Mouse (Mus musculus): ENCODE results near the gene Ccdc28a. TPM values are rescaled to one million over a fixed set of nuclear protein-coding genes. Genes with fewer than 3 reads are reported as not detected.

The Ccdc28a gene
- 8.9 and 10.0 TPM in 2 replicates for polyA plus RNA-seq (2014; fragmentation: Nextera tagmentation; extraction: Ambion mirVana)

GRCm38 (mm10) chr10:18234560-18235401 is at the start of gene Ccdc28a:
TSS of gene Ccdc28a (minus strand) at chr10:18234998.
- Histone ChIP-seq H3K36me3 (ENCODE audit: control insufficient read depth, insufficient read depth, low read length) (no peaks in the 10 kb centered on the region), H3K4me2 (peak within 1 kb of the TSS; percentile 89), H3K9ac (ENCODE audit: low read depth, low read length) (peak within 1 kb of the TSS; percentile 76), H3K4me3 (ENCODE audit: low read depth, low read length) (peak within 1 kb of the TSS; percentile 88), H3K9me3 (replicated peaks; ENCODE audit: control insufficient read depth, low read length) (no peaks in the 10 kb centered on the region), H3K27ac (ENCODE audit: low read depth, low read length) (no peak within 1 kb of the TSS; the same call in 1 of the 2 replicates), H3K4me1 (ENCODE audit: control insufficient read depth, insufficient read depth, low read length) (peaks cover 3% of the 10 kb centered on the region; the same call in 1 of the 2 replicates), H3K27me3 (ENCODE audit: control insufficient read depth, insufficient read depth, low read length) (no peaks in the 10 kb centered on the region)
- WGBS (ENCODE audit: insufficient replicate concordance): 2% methylated on average over 41 of the region's 41 CpGs
- peak; percentile 97 for ATAC-seq (replicated peaks; ENCODE audit: insufficient number of reproducible peaks, low FRiP score, low TSS enrichment)

GRCm38 (mm10) chr10:18283991-18284390 is 49.2 kb upstream of the Ccdc28a start:
- Histone ChIP-seq H3K4me2 (no peak overlapping the region), H3K9me3 (replicated peaks; ENCODE audit: control insufficient read depth, low read length) (no peaks in the 10 kb centered on the region), H3K36me3 (ENCODE audit: control insufficient read depth, insufficient read depth, low read length) (no peaks in the 10 kb centered on the region), H3K27me3 (ENCODE audit: control insufficient read depth, insufficient read depth, low read length) (no peaks in the 10 kb centered on the region), H3K4me3 (ENCODE audit: low read depth, low read length) (no peak overlapping the region), H3K9ac (ENCODE audit: low read depth, low read length) (no peak overlapping the region), H3K4me1 (ENCODE audit: control insufficient read depth, insufficient read depth, low read length) (no peaks in the 10 kb centered on the region), H3K27ac (ENCODE audit: low read depth, low read length) (no peak overlapping the region)
- no peak for ATAC-seq (replicated peaks; ENCODE audit: insufficient number of reproducible peaks, low FRiP score, low TSS enrichment)
- 71% methylated on average over 5 of the region's 5 CpGs for WGBS (ENCODE audit: insufficient replicate concordance)

GRCm38 (mm10) chr10:18276090-18276734 is 41.4 kb upstream of the Ccdc28a start:
- whole genome bisulfite sequencing (ENCODE audit: insufficient replicate concordance): 77% methylated on average over 4 of the region's 4 CpGs
- Histone ChIP-seq H3K4me1 (ENCODE audit: control insufficient read depth, insufficient read depth, low read length) (no peaks in the 10 kb centered on the region), H3K9me3 (replicated peaks; ENCODE audit: control insufficient read depth, low read length) (no peaks in the 10 kb centered on the region), H3K4me3 (ENCODE audit: low read depth, low read length) (no peak overlapping the region), H3K9ac (ENCODE audit: low read depth, low read length) (no peak overlapping the region), H3K4me2 (no peak overlapping the region), H3K27me3 (ENCODE audit: control insufficient read depth, insufficient read depth, low read length) (no peaks in the 10 kb centered on the region), H3K36me3 (ENCODE audit: control insufficient read depth, insufficient read depth, low read length) (no peaks in the 10 kb centered on the region), H3K27ac (ENCODE audit: low read depth, low read length) (no peak overlapping the region)
- no peak for ATAC-seq (replicated peaks; ENCODE audit: insufficient number of reproducible peaks, low FRiP score, low TSS enrichment)

GRCm38 (mm10) chr10:18251345-18251744 is 16.5 kb upstream of the Ccdc28a start:
- H3K9me3 ChIP-seq (replicated peaks; ENCODE audit: control insufficient read depth, low read length): no peaks in the 10 kb centered on the region
- no peak for ATAC-seq (replicated peaks; ENCODE audit: insufficient number of reproducible peaks, low FRiP score, low TSS enrichment)

GRCm38 (mm10) chr10:18243614-18244013 is 8.8 kb upstream of the Ccdc28a start:
- no peak overlapping the region for H3K4me2 ChIP-seq
- no peak for ATAC-seq (replicated peaks; ENCODE audit: insufficient number of reproducible peaks, low FRiP score, low TSS enrichment)
- no peak overlapping the region for H3K4me3 ChIP-seq (ENCODE audit: low read depth, low read length)
- 62% methylated on average over 2 of the region's 2 CpGs for WGBS (ENCODE audit: insufficient replicate concordance)
- no peak overlapping the region for H3K9ac ChIP-seq (ENCODE audit: low read depth, low read length)
- no peaks in the 10 kb centered on the region for H3K36me3 ChIP-seq (ENCODE audit: control insufficient read depth, insufficient read depth, low read length)
- no peak overlapping the region for H3K27ac ChIP-seq (ENCODE audit: low read depth, low read length)
- no peaks in the 10 kb centered on the region for H3K27me3 ChIP-seq (ENCODE audit: control insufficient read depth, insufficient read depth, low read length)
- no peaks in the 10 kb centered on the region for H3K9me3 ChIP-seq (replicated peaks; ENCODE audit: control insufficient read depth, low read length)
- no peaks in the 10 kb centered on the region for H3K4me1 ChIP-seq (ENCODE audit: control insufficient read depth, insufficient read depth, low read length)

More at GRCm38 (mm10) chr10:18251345-18251744, 16.5 kb upstream of the Ccdc28a start:
- no peaks in the 10 kb centered on the region for H3K27me3 ChIP-seq (ENCODE audit: control insufficient read depth, insufficient read depth, low read length)
- no peaks in the 10 kb centered on the region for H3K4me1 ChIP-seq (ENCODE audit: control insufficient read depth, insufficient read depth, low read length)
- WGBS (ENCODE audit: insufficient replicate concordance): 61% methylated on average over 4 of the region's 4 CpGs
- no peaks in the 10 kb centered on the region for H3K36me3 ChIP-seq (ENCODE audit: control insufficient read depth, insufficient read depth, low read length)
- no peak overlapping the region for H3K4me3 ChIP-seq (ENCODE audit: low read depth, low read length)
- no peak overlapping the region for H3K4me2 ChIP-seq
- no peak overlapping the region for H3K27ac ChIP-seq (ENCODE audit: low read depth, low read length)
- H3K9ac ChIP-seq (ENCODE audit: low read depth, low read length): no peak overlapping the region

- Histone ChIP-seq H3K27me3 (ENCODE audit: control insufficient read depth, insufficient read depth, low read length) (no peaks in the 10 kb centered on the region), H3K9me3 (replicated peaks; ENCODE audit: control insufficient read depth, low read length) (no peaks in the 10 kb centered on the region), H3K4me3 (ENCODE audit: low read depth, low read length) (no peak overlapping the region), H3K9ac (ENCODE audit: low read depth, low read length) (no peak overlapping the region), H3K36me3 (ENCODE audit: control insufficient read depth, insufficient read depth, low read length) (no peaks in the 10 kb centered on the region), H3K4me1 (ENCODE audit: control insufficient read depth, insufficient read depth, low read length) (peaks cover 3% of the 10 kb centered on the region; the same call in 1 of the 2 replicates), H3K27ac (ENCODE audit: low read depth, low read length) (no peak overlapping the region), H3K4me2 (no peak overlapping the region)
- no peak for ATAC-seq (replicated peaks; ENCODE audit: insufficient number of reproducible peaks, low FRiP score, low TSS enrichment)
- 85% methylated on average over 7 of the region's 7 CpGs for WGBS (ENCODE audit: insufficient replicate concordance)
Observed at GRCm38 (mm10) chr10:18237191-18237590, 2.4 kb upstream of the Ccdc28a start.

- Histone ChIP-seq H3K9me3 (replicated peaks; ENCODE audit: control insufficient read depth, low read length) (no peaks in the 10 kb centered on the region), H3K27ac (ENCODE audit: low read depth, low read length) (no peak overlapping the region), H3K36me3 (ENCODE audit: control insufficient read depth, insufficient read depth, low read length) (no peaks in the 10 kb centered on the region), H3K4me1 (ENCODE audit: control insufficient read depth, insufficient read depth, low read length) (peaks cover 3% of the 10 kb centered on the region; the same call in 1 of the 2 replicates), H3K4me3 (ENCODE audit: low read depth, low read length) (no peak overlapping the region), H3K27me3 (ENCODE audit: control insufficient read depth, insufficient read depth, low read length) (no peaks in the 10 kb centered on the region), H3K9ac (ENCODE audit: low read depth, low read length) (no peak overlapping the region), H3K4me2 (no peak overlapping the region)
- ATAC-seq (replicated peaks; ENCODE audit: insufficient number of reproducible peaks, low FRiP score, low TSS enrichment): no peak
- 77% methylated on average over 5 of the region's 5 CpGs for WGBS (ENCODE audit: insufficient replicate concordance)
Observed at GRCm38 (mm10) chr10:18236328-18236927, 1.6 kb upstream of the Ccdc28a start.

GRCm38 (mm10) chr10:18235402-18235747 is 577 bp upstream of the Ccdc28a start:
- peak overlapping the region; percentile 76; the same call in 1 of the 2 replicates for H3K9ac ChIP-seq (ENCODE audit: low read depth, low read length)
- H3K36me3 ChIP-seq (ENCODE audit: control insufficient read depth, insufficient read depth, low read length): no peaks in the 10 kb centered on the region
- ATAC-seq (replicated peaks; ENCODE audit: insufficient number of reproducible peaks, low FRiP score, low TSS enrichment): no peak
- H3K4me2 ChIP-seq: peak overlapping the region; percentile 89
- H3K4me1 ChIP-seq (ENCODE audit: control insufficient read depth, insufficient read depth, low read length): peaks cover 3% of the 10 kb centered on the region; the same call in 1 of the 2 replicates
- H3K9me3 ChIP-seq (replicated peaks; ENCODE audit: control insufficient read depth, low read length): no peaks in the 10 kb centered on the region
- H3K27me3 ChIP-seq (ENCODE audit: control insufficient read depth, insufficient read depth, low read length): no peaks in the 10 kb centered on the region
- 14% methylated on average over 14 of the region's 14 CpGs for WGBS (ENCODE audit: insufficient replicate concordance)
- peak overlapping the region; percentile 88 for H3K4me3 ChIP-seq (ENCODE audit: low read depth, low read length)
- no peak overlapping the region for H3K27ac ChIP-seq (ENCODE audit: low read depth, low read length)

Measured in heart, embryonic 11.5 days (tissue).